Mouse (Mus musculus): ENCODE data around the gene Gas7. TPM values are rescaled to one million over a fixed set of nuclear protein-coding genes. Genes with fewer than 3 reads are reported as not detected.

Gene Gas7
- total RNA-seq, 2 experiments from 2014 or later: 6.8 to 8.5 TPM

DNA sequence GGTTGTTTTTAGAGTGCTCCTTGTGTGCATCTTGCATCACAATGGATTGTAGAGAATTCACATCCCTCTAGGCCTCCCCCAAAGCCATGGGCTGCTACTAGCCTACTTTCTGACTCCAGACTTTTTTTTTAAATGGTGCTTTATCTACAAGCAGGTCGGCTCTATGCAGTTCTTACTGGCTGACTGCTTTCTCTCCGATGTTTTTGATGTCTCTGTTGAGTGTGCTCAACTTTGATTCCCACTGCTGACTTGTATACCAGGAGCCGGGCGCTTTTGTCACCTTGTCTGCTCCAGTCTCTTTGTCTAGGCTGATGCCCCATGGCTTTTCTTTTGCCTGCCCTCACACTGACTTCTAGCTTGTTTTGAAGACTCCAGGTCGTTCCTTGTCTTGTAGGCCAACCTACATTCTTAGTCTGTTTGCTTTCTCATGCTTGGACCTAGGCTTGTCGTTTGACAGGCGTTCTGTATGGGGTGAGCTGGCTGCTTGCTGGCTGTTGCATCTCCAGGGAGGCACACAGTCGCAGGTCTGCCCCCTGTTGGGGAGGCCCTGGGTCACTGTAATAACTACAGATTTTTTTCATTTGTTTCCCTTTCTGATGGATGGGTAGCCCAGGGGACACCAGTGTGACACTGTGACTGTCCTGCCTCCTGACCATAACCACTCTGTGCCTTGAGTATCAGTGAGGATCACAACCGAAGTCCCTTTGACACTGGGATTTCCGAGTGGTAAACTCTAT is 194.9 kb downstream of the Gas7 start:
- H3K27ac ChIP-seq: no peak overlapping the region
- intact Hi-C loops (cut with DNase I): loop anchor here (5.0 kb wide), 2 partner anchors 93 to 133 kb away; no protein-coding TSS in a partner anchor
- no peak for DNase-seq
- peak; percentile 23; the same call in 1 of the 2 replicates for TF ChIP-seq CTCF (IDR thresholded peaks at IDR 0.05)
- no peak overlapping the region for H3K4me3 ChIP-seq

DNA sequence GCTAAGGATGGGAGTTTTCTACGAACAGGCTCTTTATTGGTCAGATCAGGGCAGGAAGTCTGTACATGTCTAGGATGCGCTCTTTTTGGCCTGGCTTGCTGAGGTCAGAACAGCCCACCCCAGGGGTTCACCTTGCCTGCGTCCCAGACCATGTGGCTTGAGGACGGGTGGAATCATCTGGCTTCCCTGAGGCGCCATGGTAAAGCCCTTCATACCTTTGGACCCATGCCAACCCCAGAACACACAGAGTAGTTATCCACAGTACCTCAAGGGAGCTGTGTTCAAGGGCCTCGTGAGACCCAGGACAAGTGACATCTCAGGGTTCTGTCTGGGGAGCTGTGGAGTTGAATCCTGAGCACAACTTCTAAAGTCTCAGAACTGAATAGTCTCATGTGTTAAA is 196.5 kb downstream of the Gas7 start:
- DNase-seq: no peak
- Histone ChIP-seq H3K4me3 (no peak overlapping the region), H3K27ac (no peak overlapping the region)
- intact Hi-C loops (cut with DNase I): no loop called here
- TF ChIP-seq CTCF (IDR thresholded peaks at IDR 0.05): no peak

DNA sequence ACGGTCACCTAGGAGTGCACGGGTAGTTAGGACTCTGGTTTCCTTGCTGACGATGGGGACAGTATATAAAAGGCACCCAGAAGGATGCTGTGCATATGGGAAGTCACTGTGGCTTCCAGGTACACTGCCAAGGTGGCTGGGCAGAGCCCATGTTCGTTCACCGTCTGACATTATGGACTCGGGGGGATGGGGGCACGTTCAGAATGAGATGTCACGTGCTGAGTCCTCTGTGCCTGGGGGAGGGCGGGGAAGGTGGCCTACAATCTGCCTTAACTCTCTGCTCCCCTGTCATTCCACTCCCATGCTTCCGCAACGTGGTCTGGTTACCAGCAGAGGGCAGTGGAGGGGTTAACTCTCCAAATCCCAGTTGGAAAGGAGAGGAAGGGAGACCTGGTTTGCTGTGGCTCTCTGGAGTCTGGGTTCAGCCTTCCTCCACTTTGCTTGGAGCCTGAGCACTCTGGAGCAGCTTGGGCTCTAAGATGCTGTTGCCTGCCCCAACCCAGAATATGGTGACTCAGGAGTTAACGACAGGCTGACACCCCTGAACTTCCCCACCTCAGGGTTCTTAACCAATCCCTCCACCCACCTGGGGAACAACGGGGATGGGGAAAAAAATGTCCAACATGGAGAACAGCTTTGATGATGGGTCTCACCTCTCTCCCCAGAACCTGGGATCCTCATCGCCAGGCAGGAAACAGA is 197.1 kb downstream of the Gas7 start:
- intact Hi-C loops (cut with DNase I): no loop called here
- no peak for DNase-seq
- no peak overlapping the region for H3K4me3 ChIP-seq
- H3K27ac ChIP-seq: no peak overlapping the region
- TF ChIP-seq CTCF (IDR thresholded peaks at IDR 0.05): peak; percentile 45

DNA sequence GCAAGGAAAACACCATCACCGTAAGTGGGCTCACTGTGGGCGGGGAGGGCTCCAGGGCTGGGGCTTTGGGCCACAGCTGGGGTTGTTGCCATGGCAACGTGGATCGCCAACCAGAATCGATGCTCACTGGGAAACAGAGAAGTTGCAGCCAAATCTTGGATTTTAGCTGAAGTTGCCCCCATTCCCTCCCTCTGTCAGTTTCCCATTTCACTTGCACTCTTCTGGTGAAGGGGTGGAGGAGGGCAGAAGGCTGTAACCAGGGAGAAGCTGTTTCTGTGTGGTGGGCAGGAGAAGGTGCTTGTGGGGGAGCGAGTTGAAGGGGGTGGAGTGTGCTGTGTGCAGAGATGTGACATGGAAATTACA is 197.6 kb downstream of the Gas7 start:
- intact Hi-C loops (cut with DNase I): no loop called here
- no peak for DNase-seq
- Histone ChIP-seq H3K27ac (no peak overlapping the region), H3K4me3 (no peak overlapping the region)
- TF ChIP-seq CTCF (IDR thresholded peaks at IDR 0.05): no peak

DNA sequence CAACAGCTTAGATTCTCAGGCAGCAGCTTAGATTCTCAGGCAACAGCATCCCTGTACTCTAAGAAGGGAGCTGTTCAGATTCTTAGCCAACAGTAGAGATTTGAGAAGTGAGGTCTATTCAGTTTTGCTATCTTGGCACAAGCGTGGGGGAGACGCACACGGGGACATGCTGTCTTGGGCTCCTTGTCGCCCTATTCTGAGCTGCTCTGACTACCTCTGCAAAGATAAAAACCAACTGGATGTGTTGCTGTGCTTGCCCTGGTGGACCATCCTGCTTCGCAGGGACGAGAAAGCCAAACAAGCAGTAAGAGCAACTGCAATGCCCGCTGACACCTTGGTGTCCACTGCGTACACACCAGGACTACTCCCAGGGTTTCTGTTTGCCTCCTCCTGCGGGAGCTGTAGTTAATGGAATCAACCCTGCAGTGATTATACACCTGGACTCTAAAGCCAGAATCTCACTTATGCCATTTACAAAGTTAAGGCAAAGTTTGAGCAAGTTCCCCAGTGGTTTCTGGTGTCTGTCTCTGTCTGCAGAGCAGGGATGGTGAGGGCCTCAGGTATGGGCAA is 198.4 kb downstream of the Gas7 start:
- TF ChIP-seq CTCF (IDR thresholded peaks at IDR 0.05): no peak
- no peak overlapping the region for H3K4me3 ChIP-seq
- intact Hi-C loops (cut with DNase I): no loop called here
- no peak for DNase-seq
- no peak overlapping the region for H3K27ac ChIP-seq

DNA sequence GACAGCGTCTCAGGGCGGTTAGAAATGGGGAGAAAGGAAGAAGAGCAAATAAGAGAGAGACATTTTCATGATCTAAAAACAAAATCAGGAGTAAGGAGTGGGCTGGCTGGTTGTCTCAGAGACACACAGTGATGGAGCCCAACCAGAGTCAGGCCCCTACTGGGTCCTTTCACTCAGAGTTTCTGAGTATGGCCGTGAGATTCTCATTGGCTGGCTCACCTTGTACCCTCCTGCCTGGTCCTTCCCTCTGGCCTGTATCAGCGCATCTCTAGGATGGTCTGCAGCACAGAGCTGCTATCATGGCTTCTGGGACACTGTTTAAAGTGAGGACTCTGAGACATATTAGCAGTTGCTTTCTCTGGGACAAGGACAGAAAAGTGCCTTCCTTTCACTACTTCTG is 199.3 kb downstream of the Gas7 start:
- no peak for TF ChIP-seq CTCF (IDR thresholded peaks at IDR 0.05)
- H3K4me3 ChIP-seq: no peak overlapping the region
- intact Hi-C loops (cut with DNase I): no loop called here
- H3K27ac ChIP-seq: no peak overlapping the region; the same call in 1 of the 2 replicates
- DNase-seq: no peak

DNA sequence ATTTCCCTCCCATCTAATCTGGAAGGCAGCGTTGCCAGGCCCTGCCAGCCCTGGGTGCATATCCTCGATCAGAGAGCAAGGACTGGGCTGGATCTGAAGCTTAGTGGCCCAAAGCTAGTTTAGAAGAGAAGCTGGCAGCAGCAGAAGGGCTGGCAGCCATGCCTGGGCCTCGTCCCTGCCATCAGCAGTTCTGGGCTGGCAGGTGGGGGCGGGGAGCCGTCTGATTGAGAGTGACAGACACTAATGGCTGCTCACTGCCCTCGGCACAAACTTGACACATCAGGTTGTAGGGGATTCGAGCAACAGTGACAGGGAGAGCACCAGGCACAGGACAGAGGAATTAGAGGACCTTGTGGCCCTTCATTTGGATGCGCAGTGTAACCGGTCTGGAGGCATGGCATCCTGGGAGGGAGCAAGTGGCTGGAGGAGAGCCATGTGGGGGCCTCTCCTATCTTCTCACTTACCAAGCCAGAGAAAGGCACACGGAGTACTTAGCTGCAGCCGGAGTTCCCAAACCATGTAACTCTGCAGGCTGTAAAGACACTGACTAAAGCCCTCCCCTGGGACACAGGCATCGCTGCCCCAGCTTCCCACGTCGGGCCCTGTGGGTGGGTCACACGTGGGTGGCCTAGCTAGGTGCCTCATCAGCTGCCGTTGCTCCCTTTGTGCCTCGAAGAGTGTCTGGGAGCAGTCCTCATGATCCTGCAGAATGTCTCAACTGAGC is 200.2 kb downstream of the Gas7 start:
- peak; percentile 88 for DNase-seq
- intact Hi-C loops (cut with DNase I): no loop called here
- no peak for TF ChIP-seq CTCF (IDR thresholded peaks at IDR 0.05)
- H3K27ac ChIP-seq: peak overlapping the region; percentile 79
- peak overlapping the region; percentile 26 for H3K4me3 ChIP-seq

DNA sequence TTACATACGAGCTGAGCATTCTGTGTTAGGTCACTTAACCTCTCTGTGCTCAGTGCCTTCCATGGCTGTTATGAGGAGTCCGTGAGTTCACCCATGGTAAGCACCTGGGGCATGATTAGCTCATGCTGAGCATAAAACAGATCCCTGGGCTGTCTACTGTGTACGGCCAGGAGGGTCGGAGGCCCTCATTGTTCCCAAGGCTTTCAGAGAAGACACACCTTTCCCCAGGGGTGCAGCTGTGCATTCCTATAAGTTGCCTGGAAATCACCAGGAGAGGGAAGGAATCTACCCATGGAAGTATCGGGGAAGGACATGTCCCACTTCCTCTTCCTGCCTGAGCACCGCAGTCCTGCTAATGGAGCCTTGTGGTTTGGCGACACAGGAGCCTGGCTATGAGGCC is 201.1 kb downstream of the Gas7 start:
- DNase-seq: no peak
- no peak overlapping the region for H3K4me3 ChIP-seq
- no peak for TF ChIP-seq CTCF (IDR thresholded peaks at IDR 0.05)
- intact Hi-C loops (cut with DNase I): loop anchor here (2.0 kb wide), 1 partner anchor 20 kb away; no protein-coding TSS in a partner anchor
- H3K27ac ChIP-seq: no peak overlapping the region

DNA sequence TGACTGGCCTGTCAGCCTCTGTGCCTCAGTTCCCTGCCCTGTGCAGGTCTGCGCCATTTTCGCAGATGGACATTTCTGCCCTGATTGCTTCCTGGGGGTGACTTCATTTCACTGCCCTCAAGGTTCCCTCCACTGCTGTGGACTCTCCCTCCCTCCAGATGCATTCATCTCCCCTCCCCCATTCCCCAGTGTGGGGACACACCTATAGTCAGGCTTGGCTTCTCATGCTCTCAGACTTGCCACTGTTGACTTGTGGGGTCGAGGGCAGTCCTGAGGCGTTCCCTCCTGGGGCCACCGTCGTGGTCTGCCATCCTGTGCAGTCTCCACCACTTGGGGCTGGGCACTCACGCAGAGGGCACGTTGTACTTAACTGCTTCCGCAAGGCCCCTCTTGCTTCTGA is 201.6 kb downstream of the Gas7 start:
- TF ChIP-seq CTCF (IDR thresholded peaks at IDR 0.05): no peak
- DNase-seq: no peak
- Histone ChIP-seq H3K4me3 (no peak overlapping the region), H3K27ac (no peak overlapping the region)
- intact Hi-C loops (cut with DNase I): loop anchor here (2.0 kb wide), 1 partner anchor 20 kb away; no protein-coding TSS in a partner anchor

DNA sequence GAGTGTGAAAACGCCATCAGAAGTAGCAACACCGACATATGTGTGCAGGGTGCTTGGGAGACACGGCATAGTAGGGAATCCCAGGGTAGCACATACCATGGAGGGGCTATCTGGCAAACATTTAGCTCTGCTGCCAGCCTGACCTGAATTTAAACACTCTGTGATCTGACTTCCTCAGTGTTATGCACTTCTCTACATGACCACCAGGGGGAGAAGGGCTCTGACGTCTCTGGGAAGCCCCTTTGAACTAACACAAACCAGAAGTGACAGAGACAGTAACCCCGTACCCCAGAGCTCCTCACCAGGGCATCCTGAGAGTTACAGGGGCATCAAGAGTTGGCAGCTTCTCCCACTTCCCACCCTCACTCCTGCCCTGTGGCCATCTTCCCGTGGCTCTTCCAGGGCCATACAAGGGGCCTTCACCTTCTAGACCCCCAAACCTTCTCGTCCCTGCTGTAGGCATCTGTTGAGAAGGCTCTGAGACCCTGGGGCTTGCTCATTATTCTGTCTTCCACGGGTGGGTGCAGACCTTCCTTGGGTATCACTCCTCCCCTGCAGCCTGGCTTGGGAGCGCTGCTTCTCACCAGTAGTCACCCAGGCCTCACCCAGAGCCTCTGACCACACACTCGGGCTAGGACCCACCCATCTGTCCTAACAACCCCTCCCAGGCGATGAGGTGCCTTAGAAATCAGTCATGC is 202.6 kb downstream of the Gas7 start:
- intact Hi-C loops (cut with DNase I): loop anchor here (2.0 kb wide), 1 partner anchor 19 kb away; no protein-coding TSS in a partner anchor
- no peak for DNase-seq
- Histone ChIP-seq H3K4me3 (no peak overlapping the region), H3K27ac (no peak overlapping the region)
- TF ChIP-seq CTCF (IDR thresholded peaks at IDR 0.05): peak; percentile 85

DNA sequence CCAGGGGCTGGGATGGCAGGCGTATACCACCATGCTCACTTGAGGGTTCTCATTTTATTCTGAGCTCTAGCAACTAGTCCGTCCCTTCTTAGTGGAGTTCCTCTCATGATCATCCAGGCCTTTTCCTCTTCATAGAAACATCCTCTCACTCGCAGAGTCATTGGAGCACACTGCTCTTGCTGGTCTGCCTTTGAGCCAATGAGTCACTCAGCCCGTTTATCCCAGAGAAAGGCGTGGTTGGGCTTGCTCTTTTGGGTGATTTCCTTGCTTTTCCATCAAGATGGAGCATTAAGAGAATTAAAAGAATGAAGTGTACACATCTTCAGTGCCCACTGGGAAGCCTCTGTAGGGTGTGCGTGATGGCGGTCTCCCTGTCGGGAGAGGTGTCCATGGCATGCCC is 206.2 kb downstream of the Gas7 start:
- no peak for DNase-seq
- no peak for TF ChIP-seq CTCF (IDR thresholded peaks at IDR 0.05)
- intact Hi-C loops (cut with DNase I): no loop called here
- Histone ChIP-seq H3K4me3 (no peak overlapping the region), H3K27ac (no peak overlapping the region)

DNA sequence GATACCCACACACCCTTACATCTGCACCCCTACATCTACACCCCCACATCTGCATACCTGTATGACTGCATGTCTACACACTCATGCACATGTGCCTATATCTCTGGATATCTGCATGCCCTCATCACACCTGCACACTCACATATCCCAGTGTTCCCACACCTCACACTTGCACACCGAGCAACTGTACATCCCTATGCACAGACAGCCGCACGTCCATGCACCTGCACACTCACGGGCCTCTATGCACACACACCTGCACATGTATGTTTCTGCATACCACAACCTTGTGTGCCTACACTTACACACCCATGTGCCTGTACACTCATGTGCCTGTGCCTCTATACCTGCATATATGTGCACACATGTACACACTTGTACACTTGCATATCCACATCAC is 208.2 kb downstream of the Gas7 start:
- intact Hi-C loops (cut with DNase I): no loop called here
- DNase-seq: peak; percentile 13
- Histone ChIP-seq H3K4me3 (no peak overlapping the region), H3K27ac (no peak overlapping the region)
- TF ChIP-seq CTCF (IDR thresholded peaks at IDR 0.05): no peak

All from gastrocnemius, adult 2 months (tissue).